Mouse (Mus musculus) liver, adult 2 months (tissue): ENCODE data around the gene Sgcg.

ENCODE experiments used
- CTCF ChIP-seq: fragments of 200-500 bp; IDR thresholded peaks from 2 replicates; pipeline ENCODE4 v1.5.1; 2011; ENCODE audit warnings: low read depth, low read length, control low read depth
- POLR2A ChIP-seq: fragments of 200-500 bp; IDR thresholded peaks from 2 replicates; pipeline ENCODE4 v1.6.1; 2011; ENCODE audit warnings: low read length, control low read depth; ENCODE audit not compliant: insufficient read depth; ENCODE audit errors: extremely low read depth

- TF ChIP-seq POLR2A: no peak
- TF ChIP-seq CTCF: no peak
Observed at GRCm38 (mm10) chr14:61192326-61192725, 66.0 kb downstream of the Sgcg start.
